Mouse (Mus musculus) heart, embryonic 14.5 days (tissue): ENCODE data around the gene Ttll5. TPM values are rescaled to one million over a fixed set of nuclear protein-coding genes. Genes with fewer than 3 reads are reported as not detected.

Experiments
- ATAC-seq: fragments of 200-750 bp; cut with Nextera tagmentation; 2 replicates; pipeline ENCODE4 v1.8.0; 2017; ENCODE audit warnings: low read depth, moderate TSS enrichment; ENCODE audit not compliant: insufficient number of reproducible peaks, insufficient read depth, low FRiP score
- H3K27ac ChIP-seq, 2 experiments: fragments of 200-500 bp in 1 of 2; fragments of 300-500 bp in 1 of 2; sonication (generic) in 1 of 2; replicated peaks in 1 of 2; 2 replicates each; pipeline ENCODE4 v1.5.1; 2012 to 2014; ENCODE audit warnings: low read depth in 2 of 2, low read length in 2 of 2, control low read depth in 1 of 2, mild to moderate bottlenecking in 1 of 2, mixed read lengths in 1 of 2; ENCODE audit not compliant: control insufficient read depth in 1 of 2, insufficient read depth in 1 of 2
- H3K27me3 ChIP-seq: fragments of 300-500 bp; sonication (generic); 2 replicates; pipeline ENCODE4 v1.6.1; 2014; ENCODE audit warnings: mild to moderate bottlenecking, low read length, control low read depth; ENCODE audit not compliant: control insufficient read depth, insufficient read depth
- H3K36me3 ChIP-seq: fragments of 300-500 bp; sonication (generic); 2 replicates; pipeline ENCODE4 v1.6.1; 2014; ENCODE audit warnings: mild to moderate bottlenecking, control low read depth, low read length, mixed read lengths; ENCODE audit not compliant: control insufficient read depth, insufficient read depth
- H3K4me1 ChIP-seq, 2 experiments: fragments of 200-500 bp in 1 of 2; fragments of 300-500 bp in 1 of 2; sonication (generic) in 1 of 2; 2 replicates each; pipeline ENCODE4 v1.6.1; 2012 to 2014; ENCODE audit warnings: low read length in 2 of 2, control low read depth in 1 of 2, mixed read lengths in 1 of 2; ENCODE audit not compliant: control insufficient read depth in 2 of 2, insufficient read depth in 2 of 2
- H3K4me2 ChIP-seq: fragments of 300-500 bp; sonication (generic); 2 replicates; pipeline ENCODE4 v1.6.1; 2014; ENCODE audit warnings: mild to moderate bottlenecking, low read length
- H3K4me3 ChIP-seq, 2 experiments: fragments of 200-500 bp in 1 of 2; fragments of 300-500 bp in 1 of 2; sonication (generic) in 1 of 2; 2 replicates each; pipeline ENCODE4 v1.5.1; 2012 to 2014; ENCODE audit warnings: low read length in 2 of 2, mild to moderate bottlenecking in 2 of 2, control low read depth in 1 of 2, low read depth in 1 of 2, moderate library complexity in 1 of 2; ENCODE audit not compliant: control insufficient read depth in 1 of 2, insufficient read depth in 1 of 2
- H3K9ac ChIP-seq: fragments of 300-500 bp; sonication (generic); 2 replicates; pipeline ENCODE4 v1.6.1; 2014; ENCODE audit warnings: mild to moderate bottlenecking, low read length
- H3K9me3 ChIP-seq: fragments of 300-500 bp; sonication (generic); 2 replicates; pipeline ENCODE4 v1.6.1; 2016; ENCODE audit warnings: low read length, control low read depth; ENCODE audit not compliant: control insufficient read depth
- WGBS: fragments of 180-500 bp; shearing (Covaris S2); extraction: QIAGEN DNeasy Blood & Tissue Kit; methylation state at CpG from one replicate; pipeline ENCODE4 v1.1.7; 2014; 5-methylcytosine and 5-hydroxymethylcytosine counted together
- polyA plus RNA-seq: library from polyadenylated mRNA; unstranded; fragments of >200 nt; fragmentation: Nextera tagmentation; extraction: Ambion mirVana; gene quantifications from 2 replicates; pipeline ENCODE4 v1.2.1, GENCODE M21; 2014

Gene Ttll5
- polyA plus RNA-seq, 1 experiment from 2014 or later: 17.1 TPM

DNA sequence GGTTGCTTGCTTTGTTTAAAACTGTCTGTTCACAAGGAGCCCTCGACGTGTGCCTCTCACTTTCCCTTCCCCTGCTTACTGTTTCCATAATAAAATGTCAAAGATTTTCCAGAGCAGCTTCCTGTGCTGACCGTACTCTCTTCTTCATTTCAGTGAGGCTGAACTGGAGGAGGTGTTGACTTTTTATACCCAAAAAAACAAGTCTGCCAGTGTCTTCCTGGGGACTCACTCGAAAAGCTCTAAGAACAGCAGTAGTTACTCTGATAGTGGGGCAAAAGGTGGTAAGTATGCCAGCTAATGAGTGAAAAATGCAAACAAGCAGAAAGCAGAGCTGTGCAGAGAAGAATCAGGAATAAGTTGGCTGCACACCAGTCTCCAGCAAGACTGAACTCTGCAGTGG is 105.3 kb downstream of the Ttll5 start:
- Histone ChIP-seq H3K4me2 (no peak overlapping the region), H3K4me3 (no peak overlapping the region), H3K27me3 (no peaks in the 10 kb centered on the region), H3K9ac (no peak overlapping the region), H3K36me3 (peaks cover 44% of the 10 kb centered on the region), H3K27ac (peak overlapping the region in 1 of 2 experiments; percentile 20; a peak in 1 of 4 replicates), H3K4me1 (peaks cover 3 to 22% of the 10 kb centered on the region in 2 experiments; a peak in 3 of 4 replicates), H3K9me3 (no peaks in the 10 kb centered on the region)
- ATAC-seq: no peak
- 44% methylated on average over 4 of the region's 4 CpGs for WGBS

DNA sequence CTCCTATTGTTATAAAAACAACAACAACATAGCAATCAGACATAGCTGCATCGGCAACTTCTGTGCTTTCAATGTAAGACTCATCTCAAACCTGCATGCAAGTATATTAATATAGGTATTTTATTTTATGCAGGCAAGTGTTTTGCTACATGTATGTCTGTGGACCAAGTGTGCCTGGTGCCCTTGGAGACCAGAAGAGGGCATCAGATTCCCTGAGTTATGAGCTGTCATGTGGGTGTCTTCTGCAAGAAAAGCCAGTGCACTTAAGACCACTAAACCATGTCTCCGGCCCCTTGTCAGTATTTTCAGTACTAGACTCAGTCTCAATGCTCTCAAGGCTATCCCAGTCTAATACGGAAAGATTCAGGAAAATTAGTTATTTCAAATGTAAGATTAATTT is 106.3 kb downstream of the Ttll5 start:
- no peak for ATAC-seq
- H3K9me3 ChIP-seq: no peaks in the 10 kb centered on the region
- H3K36me3 ChIP-seq: peaks cover 39% of the 10 kb centered on the region
- no peak overlapping the region for H3K27ac ChIP-seq
- no peak overlapping the region for H3K4me3 ChIP-seq
- H3K4me1 ChIP-seq: peaks cover 3 to 22% of the 10 kb centered on the region in 2 experiments; a peak in 3 of 4 replicates
- H3K4me2 ChIP-seq: no peak overlapping the region
- WGBS: 88% methylated on average over 3 of the region's 3 CpGs
- H3K9ac ChIP-seq: no peak overlapping the region
- no peaks in the 10 kb centered on the region for H3K27me3 ChIP-seq

DNA sequence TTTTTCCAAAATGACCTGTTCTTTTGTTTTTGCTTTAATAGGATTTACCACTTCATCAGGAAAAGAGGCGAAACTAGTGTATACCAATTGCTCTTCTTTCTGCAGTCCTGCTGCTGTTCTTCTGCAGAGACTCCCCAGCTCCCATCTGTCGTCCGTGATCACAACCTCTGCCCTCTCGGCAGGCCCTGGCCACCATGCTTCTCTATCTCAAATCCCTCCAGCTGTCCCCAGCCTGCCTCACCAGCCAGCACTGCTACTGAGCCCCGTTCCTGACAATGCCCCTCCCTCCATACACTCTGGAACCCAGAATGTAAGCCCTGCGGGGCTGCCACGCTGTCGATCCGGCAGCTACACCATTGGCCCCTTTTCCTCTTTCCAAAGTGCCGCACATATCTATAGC is 108.8 kb downstream of the Ttll5 start:
- no peak overlapping the region for H3K9ac ChIP-seq
- WGBS: 86% methylated on average over 10 of the region's 10 CpGs
- no peak for ATAC-seq
- no peaks in the 10 kb centered on the region for H3K27me3 ChIP-seq
- no peak overlapping the region for H3K4me3 ChIP-seq
- H3K27ac ChIP-seq: no peak overlapping the region
- H3K4me2 ChIP-seq: no peak overlapping the region
- H3K36me3 ChIP-seq: peaks cover 33% of the 10 kb centered on the region
- no peaks in the 10 kb centered on the region for H3K9me3 ChIP-seq
- H3K4me1 ChIP-seq: peaks cover 0 to 14% of the 10 kb centered on the region in 2 experiments; a peak in 2 of 4 replicates

DNA sequence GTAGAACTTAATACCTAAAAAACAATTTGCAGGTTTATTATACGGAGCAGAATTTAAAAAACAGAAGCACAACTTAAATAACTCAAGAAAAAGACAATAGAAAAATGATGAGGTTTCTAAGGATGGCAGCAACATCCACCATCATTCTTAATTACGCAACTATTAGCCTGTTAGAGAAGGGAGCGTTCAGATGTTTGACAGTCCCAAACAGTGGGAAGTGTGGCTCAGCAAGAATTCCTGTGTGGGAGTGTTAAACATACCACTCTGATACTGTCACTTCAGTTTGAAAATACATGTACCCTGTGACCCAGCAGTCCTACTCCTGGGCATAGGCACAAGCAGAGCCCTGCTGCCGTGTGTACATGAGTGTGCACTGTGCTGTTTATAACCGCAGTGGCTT is 112.9 kb downstream of the Ttll5 start:
- Histone ChIP-seq H3K4me3 (no peak overlapping the region), H3K9ac (no peak overlapping the region), H3K9me3 (no peaks in the 10 kb centered on the region), H3K27me3 (no peaks in the 10 kb centered on the region), H3K4me2 (no peak overlapping the region), H3K27ac (no peak overlapping the region), H3K36me3 (peaks cover 35% of the 10 kb centered on the region), H3K4me1 (no peaks in the 10 kb centered on the region)
- WGBS: 73% methylated on average over 5 of the region's 5 CpGs
- no peak for ATAC-seq

DNA sequence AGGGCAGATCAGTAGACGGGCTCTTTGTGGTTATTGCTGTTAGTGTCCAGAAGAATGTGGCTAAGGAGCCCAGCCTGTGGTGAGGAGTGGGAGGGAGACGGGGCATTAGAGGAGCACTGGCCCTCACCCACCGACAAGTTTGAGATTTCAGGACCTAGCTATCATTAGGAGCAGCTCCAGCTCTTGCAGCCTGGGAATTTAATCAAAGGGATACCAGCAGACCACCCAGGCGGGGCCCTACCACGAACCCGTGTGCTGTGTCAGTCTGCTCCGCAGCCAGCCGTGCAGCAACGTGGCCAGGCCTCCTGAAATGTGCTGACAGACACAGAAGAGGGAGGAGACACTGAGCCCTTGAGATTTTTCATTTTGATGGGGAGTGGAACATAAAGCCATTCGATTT is 119.0 kb downstream of the Ttll5 start:
- Histone ChIP-seq H3K27ac (no peak overlapping the region), H3K36me3 (0 out of 2 replicates have a peak, but pooled peaks cover 12% of the 10 kb centered on the region), H3K27me3 (no peaks in the 10 kb centered on the region), H3K4me1 (peaks cover 8 to 11% of the 10 kb centered on the region in 2 experiments; a peak in 3 of 4 replicates), H3K9me3 (no peaks in the 10 kb centered on the region), H3K4me3 (no peak overlapping the region), H3K9ac (no peak overlapping the region), H3K4me2 (no peak overlapping the region)
- peak; percentile 31; the same call in 1 of the 2 replicates for ATAC-seq
- WGBS: 27% methylated on average over 10 of the region's 10 CpGs

DNA sequence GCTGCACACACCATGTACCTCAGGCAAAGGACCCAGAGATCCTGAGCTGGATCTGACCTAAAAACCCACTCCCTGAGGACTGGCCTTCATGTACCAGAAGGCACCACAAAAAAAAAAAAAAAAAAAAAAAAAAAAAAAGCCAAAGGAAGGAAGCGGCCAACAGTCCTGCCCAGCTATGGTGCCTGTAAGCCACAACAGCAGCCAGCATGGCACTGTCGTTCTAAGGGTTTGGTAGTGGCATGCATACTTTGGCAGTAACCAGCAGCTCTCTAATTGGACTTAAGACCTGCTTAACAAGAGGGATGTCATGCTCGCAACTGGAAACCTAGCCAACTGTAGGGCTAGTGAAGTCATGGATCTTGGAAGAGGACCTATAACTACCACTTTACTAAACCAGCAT is 120.0 kb downstream of the Ttll5 start:
- Histone ChIP-seq H3K27me3 (no peaks in the 10 kb centered on the region), H3K4me2 (no peak overlapping the region), H3K9ac (no peak overlapping the region), H3K27ac (no peak overlapping the region), H3K9me3 (no peaks in the 10 kb centered on the region), H3K36me3 (0 out of 2 replicates have a peak, but pooled peaks cover 5% of the 10 kb centered on the region), H3K4me1 (peaks cover 8 to 11% of the 10 kb centered on the region in 2 experiments; a peak in 3 of 4 replicates), H3K4me3 (no peak overlapping the region)
- 97% methylated on average over 3 of the region's 3 CpGs for WGBS
- ATAC-seq: no peak

DNA sequence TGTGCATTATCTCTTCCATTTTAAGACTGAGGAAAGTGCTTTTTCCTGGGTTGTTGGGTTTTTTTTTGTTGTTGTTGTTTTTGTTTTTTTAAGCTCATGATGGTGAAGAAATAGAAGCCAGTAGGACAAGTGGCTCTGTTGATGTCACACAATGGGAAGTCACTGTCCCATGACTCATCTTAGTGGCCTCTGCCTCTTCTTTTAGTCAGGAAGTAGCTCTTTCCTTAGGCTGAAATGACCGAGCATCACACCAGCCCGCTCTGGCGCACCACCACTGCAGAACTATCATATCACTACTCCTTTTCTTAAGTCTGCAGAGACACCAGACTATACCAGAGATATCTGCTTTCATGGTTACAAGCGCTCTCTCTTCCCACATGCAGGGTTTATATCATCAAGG is 122.7 kb downstream of the Ttll5 start:
- H3K9me3 ChIP-seq: no peaks in the 10 kb centered on the region
- H3K27me3 ChIP-seq: no peaks in the 10 kb centered on the region
- H3K4me1 ChIP-seq: peaks cover 8 to 11% of the 10 kb centered on the region in 2 experiments; a peak in 3 of 4 replicates
- no peak for ATAC-seq
- H3K27ac ChIP-seq: no peak overlapping the region
- H3K9ac ChIP-seq: no peak overlapping the region
- H3K36me3 ChIP-seq: peaks cover 7% of the 10 kb centered on the region; the same call in 1 of the 2 replicates
- no peak overlapping the region for H3K4me2 ChIP-seq
- no peak overlapping the region for H3K4me3 ChIP-seq
- 88% methylated on average over 4 of the region's 4 CpGs for WGBS

DNA sequence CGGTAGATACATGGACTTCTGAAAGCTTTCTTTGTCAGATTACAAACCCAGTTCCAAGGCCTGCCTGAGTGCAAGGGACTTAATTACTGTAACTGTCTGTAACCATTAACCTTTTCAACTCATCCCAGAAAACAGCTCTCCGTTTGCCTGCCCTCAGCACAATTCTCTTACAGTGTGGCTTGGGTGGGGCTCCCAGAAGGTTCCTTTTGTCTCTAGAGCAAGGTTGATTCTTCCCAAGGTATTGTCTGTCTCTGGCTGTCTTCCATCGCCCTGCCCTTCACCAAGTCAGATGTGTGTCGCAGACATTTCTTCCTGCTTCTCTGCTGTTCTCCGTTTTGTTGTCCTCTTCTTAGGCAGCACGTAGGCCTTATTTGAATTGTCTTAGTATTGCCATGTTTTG is 125.2 kb downstream of the Ttll5 start:
- H3K4me1 ChIP-seq: peaks cover 3 to 4% of the 10 kb centered on the region in 2 experiments; a peak in 2 of 4 replicates
- ATAC-seq: no peak
- no peak overlapping the region for H3K27ac ChIP-seq
- no peak overlapping the region for H3K4me2 ChIP-seq
- H3K9ac ChIP-seq: no peak overlapping the region
- WGBS: 88% methylated on average over 6 of the region's 6 CpGs
- no peaks in the 10 kb centered on the region for H3K9me3 ChIP-seq
- H3K36me3 ChIP-seq: peaks cover 7% of the 10 kb centered on the region; the same call in 1 of the 2 replicates
- no peaks in the 10 kb centered on the region for H3K27me3 ChIP-seq
- no peak overlapping the region for H3K4me3 ChIP-seq
